Mouse (Mus musculus) C2C12 (cell line): ENCODE data around the gene Krtap19-1.

Experiments used
- CTCF ChIP-seq: IDR thresholded peaks from one replicate; pipeline ENCODE4 v1.5.1; 2011; ENCODE audit not compliant: control insufficient read depth, insufficient read depth, insufficient read length
- MAX ChIP-seq: IDR thresholded peaks from one replicate; pipeline ENCODE4 v1.6.1; 2011; ENCODE audit warnings: mild to moderate bottlenecking, control low read depth

DNA sequence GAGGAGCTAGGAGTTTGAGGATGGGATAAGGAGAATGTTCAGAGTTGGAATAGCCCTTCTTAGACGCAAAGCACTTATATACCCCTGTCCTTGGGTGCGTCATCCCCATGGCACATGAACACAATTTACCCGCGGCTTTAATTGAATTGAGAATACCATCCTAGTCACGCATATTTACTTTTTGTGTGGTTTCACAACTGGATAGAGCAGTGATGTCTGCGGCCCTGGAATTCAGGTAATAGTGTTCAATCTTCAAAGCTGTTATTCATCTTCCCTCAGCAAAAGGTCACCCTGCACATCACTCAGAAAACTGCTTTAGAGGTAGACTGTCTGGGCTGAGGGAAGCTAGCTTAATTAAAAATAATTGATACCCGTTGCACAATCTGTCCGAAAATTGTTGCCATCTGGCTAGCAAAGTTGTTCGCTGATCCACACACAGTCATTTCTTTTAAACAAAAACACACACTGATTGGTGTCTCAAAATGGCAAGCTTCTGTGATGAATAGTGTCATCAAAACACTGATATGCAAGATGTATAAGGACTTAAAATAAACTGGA, 43.0 kb downstream of the Krtap19-1 start, which contains the start of gene Krtap14:
- TF ChIP-seq CTCF (no peak), MAX (no peak)
